Mouse (Mus musculus): Measurements from ENCODE around the gene Fam227a.
A peak's percentile ranks its signal among the peaks of the same experiment; 100 is the strongest.

The Fam227a gene

GRCm38 (mm10) chr15:79658531-79659375 lies at the start of gene Fam227a, which contains the start of gene Cby1:
Fam227a (minus strand) TSS chr15:79658956.
Cby1 (plus strand) TSS chr15:79659199.
- DNase-seq: peak; percentile 97

GRCm38 (mm10) chr15:79708229-79708822 lies 49.6 kb upstream of the Fam227a start:
- no peak for DNase-seq

GRCm38 (mm10) chr15:79706603-79707214 lies 48.0 kb upstream of the Fam227a start:
- DNase-seq: no peak

DNA sequence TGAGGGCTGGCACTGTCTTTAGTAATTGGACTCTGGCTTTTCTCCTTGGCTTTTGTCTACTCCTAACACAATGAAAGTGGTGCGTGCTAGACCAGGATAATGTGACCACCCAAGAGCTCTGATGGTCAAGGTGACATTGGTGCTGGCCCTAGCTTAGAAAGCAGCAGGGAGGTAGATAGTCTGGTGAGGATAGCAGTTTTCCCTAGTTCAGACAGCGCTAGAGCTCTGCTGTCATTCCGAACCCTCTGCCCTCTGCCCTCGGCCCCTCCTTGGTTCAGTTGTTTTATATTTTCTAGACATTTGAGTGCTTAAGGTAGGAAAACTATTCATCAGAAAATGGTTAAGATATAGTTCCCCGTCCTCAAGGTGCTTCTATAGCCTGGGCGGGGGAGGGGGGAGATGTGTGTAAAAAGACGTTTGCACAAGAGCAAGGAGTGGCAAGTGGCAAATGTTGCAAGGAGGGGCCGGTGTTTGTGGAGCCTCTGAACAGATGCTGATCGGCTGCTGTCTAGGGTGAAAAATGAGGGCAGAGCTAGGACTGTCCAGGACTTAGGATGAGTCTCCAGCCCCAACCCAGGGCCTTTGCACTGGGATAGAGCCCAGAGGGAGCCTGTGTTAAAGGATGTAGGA lies 38.9 kb upstream of the Fam227a start:
- no peak for DNase-seq

- DNase-seq: no peak
Observed at GRCm38 (mm10) chr15:79697011-79697410, 38.3 kb upstream of the Fam227a start.

- no peak for DNase-seq
Observed at GRCm38 (mm10) chr15:79696508-79696907, 37.8 kb upstream of the Fam227a start.

DNA sequence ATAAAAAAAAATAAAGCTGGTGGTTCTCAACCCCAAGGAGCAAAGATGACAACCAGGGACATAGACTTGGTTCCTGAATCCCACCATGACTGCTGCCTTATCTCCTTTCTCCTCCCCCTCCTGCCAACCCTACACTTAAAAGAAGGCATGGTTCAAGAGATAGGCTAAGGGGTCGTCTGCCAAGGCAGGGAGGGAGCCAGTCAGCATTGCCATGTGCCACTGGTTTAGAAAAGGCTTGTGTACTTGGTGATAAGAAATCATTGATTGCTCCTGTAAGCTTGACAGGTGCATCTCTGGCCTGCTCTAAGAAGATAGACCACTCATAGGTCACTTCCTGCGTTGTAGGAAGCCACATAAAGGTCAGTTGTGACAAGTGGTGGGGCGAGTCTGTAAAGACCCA lies 36.8 kb upstream of the Fam227a start:
- DNase-seq: no peak

DNA sequence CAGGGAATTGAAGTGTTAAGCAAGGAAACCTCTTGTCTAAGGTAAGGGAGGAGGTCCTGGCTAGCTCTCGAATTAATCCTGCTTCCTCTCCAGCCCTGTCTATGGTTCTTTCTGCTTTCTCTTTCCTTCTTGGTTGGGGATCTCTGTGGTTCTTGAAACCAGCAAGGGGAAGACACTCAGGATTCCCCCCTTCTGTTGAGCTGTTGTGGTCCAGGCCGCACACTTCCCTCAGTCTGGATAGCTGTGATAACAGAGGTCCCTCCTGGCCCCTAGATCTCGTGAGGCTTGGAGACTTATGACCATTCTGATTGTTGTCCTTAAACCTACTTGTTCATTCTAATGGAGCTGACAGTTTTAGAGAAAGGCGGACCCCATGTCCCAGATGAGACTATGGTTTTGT lies 35.8 kb upstream of the Fam227a start:
- no peak for DNase-seq

GRCm38 (mm10) chr15:79693740-79694139 lies 35.0 kb upstream of the Fam227a start:
- no peak for DNase-seq

DNA sequence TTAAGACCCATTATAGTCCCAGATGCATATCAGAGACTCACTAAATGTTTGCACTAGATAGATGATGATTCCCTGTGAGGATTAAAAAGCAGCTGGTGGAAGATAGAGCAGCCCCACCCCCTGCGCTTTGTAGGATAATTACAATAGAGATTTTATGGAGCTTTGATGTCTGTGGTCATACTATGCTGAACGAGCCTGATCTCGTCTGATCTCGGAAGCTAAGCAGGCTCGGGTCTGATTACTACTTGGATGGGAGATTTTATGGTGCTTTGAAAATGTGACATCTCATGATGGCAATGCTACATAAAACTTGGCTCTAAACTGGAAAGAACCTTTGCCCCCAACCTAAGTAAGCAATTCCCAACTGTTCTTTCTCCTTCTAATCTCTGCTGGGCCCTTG lies 33.6 kb upstream of the Fam227a start:
- no peak for DNase-seq

GRCm38 (mm10) chr15:79691023-79691508 lies 32.3 kb upstream of the Fam227a start:
- peak; percentile 69 for DNase-seq

DNA sequence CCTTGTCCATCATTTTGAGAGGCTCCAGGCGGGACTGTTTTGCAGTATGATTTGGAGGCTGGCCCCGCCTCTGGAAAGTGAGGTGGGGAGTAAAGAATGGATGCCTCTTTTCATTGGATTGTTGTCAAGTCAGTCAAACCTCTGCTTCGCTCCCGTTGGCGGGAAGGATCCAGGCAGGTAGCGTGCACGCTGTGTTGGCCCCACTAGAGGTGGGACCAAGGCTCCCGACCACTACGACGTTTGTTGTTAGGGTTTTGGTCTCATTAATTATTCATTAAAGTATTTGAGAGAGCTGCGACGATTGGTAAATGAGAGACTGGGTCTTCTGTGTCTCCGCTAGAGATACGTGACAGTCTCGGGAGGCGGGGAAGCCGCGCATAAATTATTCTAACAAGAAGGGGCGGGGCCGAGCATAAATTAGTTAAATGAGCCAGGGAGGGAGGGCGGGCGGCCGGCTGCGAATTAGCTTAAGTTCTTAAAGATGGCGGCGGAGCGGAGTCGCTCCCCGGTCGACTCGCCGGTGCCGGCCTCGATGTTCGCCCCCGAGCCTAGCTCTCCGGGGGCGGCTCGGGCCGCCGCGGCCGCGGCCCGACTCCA lies 31.8 kb upstream of the Fam227a start, which contains the start of gene Gtpbp1:
TSS of gene Gtpbp1 (plus strand) at position 420 of the 597 bp plus-strand sequence.
- peak; percentile 97 for DNase-seq

DNA sequence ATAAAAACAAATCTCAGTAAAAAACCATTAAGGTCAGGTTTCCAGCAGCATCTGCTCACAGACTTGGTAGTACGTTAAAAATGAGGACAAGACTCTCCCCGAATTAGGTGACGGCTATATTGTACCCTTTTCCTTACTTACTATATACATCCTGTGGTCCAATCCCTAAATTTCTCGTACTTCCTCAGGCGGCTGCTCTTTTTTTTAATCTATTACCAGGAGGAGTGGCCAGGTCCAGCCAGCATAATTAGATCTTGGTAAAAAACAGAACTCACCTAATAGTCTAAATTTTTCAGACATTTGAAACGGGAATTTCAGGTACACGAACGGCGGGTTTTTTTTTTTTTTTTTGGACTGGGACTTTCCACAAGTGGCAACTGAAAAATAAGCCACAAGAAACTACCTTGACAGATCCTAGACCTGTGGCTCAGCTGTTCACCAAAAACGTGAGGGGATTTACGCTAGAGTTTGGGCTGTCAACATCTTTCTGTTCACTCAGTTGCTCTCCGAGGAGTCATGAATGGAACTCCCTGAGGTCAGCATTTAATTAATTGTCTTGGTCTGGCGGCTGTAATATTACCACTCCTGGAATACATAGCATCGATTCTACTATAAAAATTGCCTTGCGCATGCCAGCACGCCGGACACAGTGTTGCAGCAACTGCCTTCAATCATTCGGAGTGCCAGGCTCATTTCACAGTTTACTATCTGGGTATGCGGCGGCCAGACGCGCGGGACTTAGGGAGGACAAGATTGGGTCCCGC lies 31.1 kb upstream of the Fam227a start:
- DNase-seq: no peak

GRCm38 (mm10) chr15:79688268-79688956 lies 29.7 kb upstream of the Fam227a start:
- no peak for DNase-seq

- peak; percentile 94 for DNase-seq
Observed at GRCm38 (mm10) chr15:79687646-79688267, 29.0 kb upstream of the Fam227a start, which contains the start of gene Josd1. Josd1 (minus strand) TSS chr15:79687919.

GRCm38 (mm10) chr15:79687175-79687574 lies 28.4 kb upstream of the Fam227a start:
- no peak for DNase-seq

DNA sequence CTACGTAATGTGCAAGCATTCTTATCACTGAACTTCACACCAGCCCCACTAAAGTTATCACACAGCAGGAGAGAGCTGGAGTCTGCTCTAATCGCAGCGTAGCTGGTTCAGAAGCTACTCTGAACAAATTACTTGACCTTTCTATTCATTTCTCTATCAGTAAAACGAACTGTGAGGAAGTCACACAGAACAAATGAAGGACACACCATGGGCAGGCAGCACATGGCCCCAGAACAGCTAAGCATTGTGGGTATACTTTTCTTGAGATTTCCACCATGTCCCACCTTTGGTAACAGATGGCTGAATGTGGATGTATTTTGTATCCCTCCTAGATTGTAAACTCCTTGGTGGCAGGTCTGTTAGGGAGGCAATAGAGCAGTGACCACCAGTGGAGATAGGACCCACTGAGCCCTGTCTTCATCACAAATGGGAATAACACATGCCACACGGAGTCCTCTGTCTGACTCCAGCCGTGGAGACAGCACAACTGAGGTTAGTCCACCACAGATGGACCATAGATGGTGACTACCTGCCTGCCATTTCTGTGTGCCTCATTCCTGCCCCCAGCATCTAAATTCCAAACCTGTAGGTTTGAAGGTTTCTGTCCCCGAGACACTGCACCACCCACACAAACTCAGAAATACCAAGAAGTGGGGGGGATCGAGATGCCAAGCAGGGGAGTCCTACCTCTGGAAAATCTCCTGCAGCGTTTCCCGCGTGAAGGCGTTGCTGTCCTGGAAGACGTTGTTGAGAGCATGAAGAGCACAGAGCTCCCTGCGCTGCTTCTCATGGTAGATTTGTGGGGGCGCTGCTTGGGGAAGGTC lies 27.5 kb upstream of the Fam227a start:
- no peak for DNase-seq

DNA sequence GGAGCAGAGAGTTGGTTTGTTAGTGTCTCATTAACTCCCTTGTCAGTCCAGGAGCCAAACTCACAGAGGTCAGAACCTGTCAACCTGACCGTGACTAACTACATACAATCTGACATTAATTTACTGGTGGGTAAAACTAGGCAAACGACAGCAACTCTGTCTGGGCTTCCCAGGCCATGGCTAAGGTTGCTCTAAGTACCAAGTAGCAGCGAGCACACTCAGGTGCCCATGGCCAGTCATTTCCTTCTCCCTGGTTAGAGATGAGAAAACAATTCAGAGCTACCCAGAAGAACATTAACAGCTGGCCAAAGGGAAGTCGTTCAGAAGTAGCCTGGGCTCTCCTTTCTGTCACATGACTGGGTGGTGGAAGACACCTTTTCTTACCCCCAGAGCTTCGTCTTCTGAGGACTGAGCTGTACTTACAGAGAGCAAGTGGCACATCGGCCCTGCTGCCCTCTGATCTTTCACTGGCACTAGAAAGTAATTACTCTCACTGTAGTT lies 26.4 kb upstream of the Fam227a start:
- DNase-seq: no peak

DNA sequence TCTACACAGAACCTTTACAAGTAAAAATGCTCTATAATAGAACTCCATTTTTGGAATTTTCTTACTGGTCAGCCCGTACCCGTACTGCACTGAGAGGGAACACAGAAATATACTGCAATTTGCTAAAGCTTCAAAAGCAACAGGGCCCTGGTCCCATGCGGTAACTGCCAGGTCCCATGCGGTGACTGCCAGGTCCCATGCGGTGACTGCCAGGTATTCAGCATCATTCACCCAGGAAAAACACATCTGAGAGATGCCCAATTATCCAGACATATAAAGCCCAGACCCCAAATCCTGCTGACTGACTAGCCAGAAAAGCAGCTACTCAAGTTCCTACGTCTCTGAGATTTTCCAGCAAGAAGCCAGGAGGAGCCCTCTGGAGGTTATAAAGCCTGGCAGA lies 25.9 kb upstream of the Fam227a start:
- DNase-seq: no peak
